Mouse (Mus musculus) intestine, postnatal 0 days (tissue): ENCODE data around the gene Arid3b. TPM values are rescaled to one million over a fixed set of nuclear protein-coding genes. Genes with fewer than 3 reads are reported as not detected.
"Not testable (repeated sequence)": the region's sequence is repeated elsewhere in the genome, so short reads cannot be mapped to it uniquely, and the experiment has no call there.

Experiments used
- ATAC-seq: fragments of 200-750 bp; cut with Nextera tagmentation; 2 replicates; pipeline ENCODE4 v1.8.0; 2017; ENCODE audit warnings: mild to moderate bottlenecking, moderate TSS enrichment, moderate library complexity
- H3K27ac ChIP-seq: fragments of 300-500 bp; sonication (generic); 2 replicates; pipeline ENCODE4 v1.5.1; 2014; ENCODE audit warnings: mild to moderate bottlenecking, low read depth, low read length, moderate library complexity
- H3K27me3 ChIP-seq: fragments of 300-500 bp; sonication (generic); replicated peaks from 2 replicates; pipeline ENCODE4 v1.6.1; 2014; ENCODE audit warnings: low read length, mixed read lengths; ENCODE audit not compliant: control insufficient read depth, insufficient read depth
- H3K36me3 ChIP-seq: fragments of 300-500 bp; sonication (generic); 2 replicates; pipeline ENCODE4 v1.6.1; 2014; ENCODE audit warnings: mild to moderate bottlenecking, moderate library complexity; ENCODE audit not compliant: control insufficient read depth, insufficient read depth
- H3K4me1 ChIP-seq: fragments of 300-500 bp; sonication (generic); replicated peaks from 2 replicates; pipeline ENCODE4 v1.6.1; 2014; ENCODE audit warnings: antibody characterized with exemption, low read length, mixed read lengths; ENCODE audit not compliant: control insufficient read depth, insufficient read depth
- H3K4me2 ChIP-seq: fragments of 300-500 bp; sonication (generic); replicated peaks from 2 replicates; pipeline ENCODE4 v1.6.1; 2014; ENCODE audit warnings: low read depth, mild to moderate bottlenecking, moderate library complexity
- H3K4me3 ChIP-seq: fragments of 300-500 bp; sonication (generic); 2 replicates; pipeline ENCODE4 v1.5.1; 2014; ENCODE audit warnings: low read depth, low read length
- H3K9ac ChIP-seq: fragments of 300-500 bp; sonication (generic); 2 replicates; pipeline ENCODE4 v1.6.1; 2014; ENCODE audit warnings: mild to moderate bottlenecking, low read depth, low read length
- H3K9me3 ChIP-seq: fragments of 300-500 bp; sonication (generic); 2 replicates; pipeline ENCODE4 v1.6.1; 2016; ENCODE audit warnings: mixed run types; ENCODE audit not compliant: control insufficient read depth
- CTCF ChIP-seq: sonication (generic); IDR thresholded peaks from 2 replicates; pipeline ENCODE4 v1.5.1; 2016; ENCODE audit warnings: low read depth, mild to moderate bottlenecking, control low read depth, antibody characterized with exemption, moderate library complexity
- WGBS: fragments of 180-500 bp; shearing (Covaris S2); extraction: QIAGEN DNeasy Blood & Tissue Kit; methylation state at CpG from one replicate; pipeline ENCODE4 v1.1.7; 2014; 5-methylcytosine and 5-hydroxymethylcytosine counted together
- polyA plus RNA-seq: library from polyadenylated mRNA; unstranded; fragments of >200 nt; fragmentation: Nextera tagmentation; extraction: Ambion mirVana; gene quantifications from 2 replicates; pipeline ENCODE4 v1.2.1, GENCODE M21; 2015

The Arid3b gene
- polyA plus RNA-seq: 5.2 and 5.4 TPM in 2 replicates

- peaks cover 7% of the 10 kb centered on the region; the same call in 1 of the 2 replicates for H3K36me3 ChIP-seq
- H3K9me3 ChIP-seq: no peaks in the 10 kb centered on the region
- H3K9ac ChIP-seq: peak within 1 kb of the TSS; percentile 62
- H3K4me3 ChIP-seq: peak within 1 kb of the TSS; percentile 73
- no peaks in the 10 kb centered on the region for H3K27me3 ChIP-seq
- ATAC-seq: peak; percentile 100
- H3K4me1 ChIP-seq: peaks cover 11% of the 10 kb centered on the region
- H3K27ac ChIP-seq: peak within 1 kb of the TSS; percentile 3; the same call in 1 of the 2 replicates
- TF ChIP-seq CTCF: no peak
- under 1% methylated on average over 44 of the region's 45 CpGs for WGBS
- H3K4me2 ChIP-seq: peak within 1 kb of the TSS; percentile 83
Measured at GRCm38 (mm10) chr9:57836581-57837170, at the start of gene Arid3b. Arid3b (minus strand) TSS chr9:57836793.

- Histone ChIP-seq H3K4me2 (no peak overlapping the region), H3K27ac (no peak overlapping the region), H3K9me3 (no peaks in the 10 kb centered on the region), H3K9ac (no peak overlapping the region), H3K4me3 (no peak overlapping the region), H3K4me1 (no peaks in the 10 kb centered on the region), H3K27me3 (no peaks in the 10 kb centered on the region), H3K36me3 (no peaks in the 10 kb centered on the region)
- TF ChIP-seq CTCF: no peak
- ATAC-seq: no peak
- WGBS: 59% methylated on average over 1 of the region's 1 CpGs
Measured at GRCm38 (mm10) chr9:57883413-57883812, 46.8 kb upstream of the Arid3b start.

GRCm38 (mm10) chr9:57881781-57882180, 45.2 kb upstream of the Arid3b start:
- H3K4me1 ChIP-seq, H3K4me2 ChIP-seq, ATAC-seq, H3K9ac ChIP-seq, H3K27ac ChIP-seq, H3K27me3 ChIP-seq, H3K9me3 ChIP-seq, H3K36me3 ChIP-seq, H3K4me3 ChIP-seq: not testable (repeated sequence)
- 90% methylated on average over 2 of the region's 2 CpGs for WGBS

- 19% methylated on average over 4 of the region's 4 CpGs for WGBS
- no peaks in the 10 kb centered on the region for H3K36me3 ChIP-seq
- no peaks in the 10 kb centered on the region for H3K27me3 ChIP-seq
- no peak overlapping the region for H3K27ac ChIP-seq
- H3K9me3 ChIP-seq: no peaks in the 10 kb centered on the region
- no peaks in the 10 kb centered on the region for H3K4me1 ChIP-seq
- H3K4me3 ChIP-seq: no peak overlapping the region
- H3K4me2 ChIP-seq: no peak overlapping the region
- H3K9ac ChIP-seq: no peak overlapping the region
- no peak for TF ChIP-seq CTCF
- ATAC-seq: no peak
Measured at GRCm38 (mm10) chr9:57880278-57880677, 43.7 kb upstream of the Arid3b start.

- Histone ChIP-seq H3K4me2 (no peak overlapping the region), H3K36me3 (no peaks in the 10 kb centered on the region), H3K4me1 (no peaks in the 10 kb centered on the region), H3K27me3 (no peaks in the 10 kb centered on the region), H3K27ac (no peak overlapping the region), H3K4me3 (no peak overlapping the region), H3K9ac (no peak overlapping the region), H3K9me3 (no peaks in the 10 kb centered on the region)
- no peak for ATAC-seq
- no peak for TF ChIP-seq CTCF
- 32% methylated on average over 3 of the region's 3 CpGs for WGBS
Measured at GRCm38 (mm10) chr9:57879213-57879612, 42.6 kb upstream of the Arid3b start.

GRCm38 (mm10) chr9:57874994-57875393, 38.4 kb upstream of the Arid3b start:
- H3K4me1 ChIP-seq: no peaks in the 10 kb centered on the region
- no peak overlapping the region for H3K9ac ChIP-seq
- no peaks in the 10 kb centered on the region for H3K36me3 ChIP-seq
- H3K4me2 ChIP-seq: no peak overlapping the region
- H3K27ac ChIP-seq: no peak overlapping the region
- ATAC-seq: no peak
- no peak for TF ChIP-seq CTCF
- no peak overlapping the region for H3K4me3 ChIP-seq
- WGBS: 62% methylated on average over 3 of the region's 3 CpGs
- no peaks in the 10 kb centered on the region for H3K9me3 ChIP-seq
- H3K27me3 ChIP-seq: no peaks in the 10 kb centered on the region
